ENCODE assay signal across 18 mouse cellular contexts in the genomic region with DNA sequence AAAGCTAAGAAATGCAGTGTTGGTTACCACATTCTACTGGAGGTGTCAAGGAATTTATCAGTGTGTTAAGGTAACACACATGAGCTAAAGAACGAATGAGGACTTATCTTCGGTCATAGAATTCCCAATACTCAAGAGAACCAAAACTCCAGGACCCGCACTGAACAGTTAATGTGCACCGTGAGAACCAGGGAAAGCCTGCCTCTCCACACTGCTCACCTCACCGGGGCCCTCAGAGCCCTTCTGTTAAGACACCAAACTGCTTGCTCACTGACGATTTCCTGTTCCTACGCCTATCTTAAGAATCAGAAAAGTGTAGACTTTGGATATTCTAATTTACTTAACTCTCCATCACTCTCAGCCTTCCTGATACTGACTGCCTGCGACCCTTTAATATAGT.
DNase-seq lines count a peak whose midpoint lies in the region; ATAC-seq and TF ChIP-seq lines count a peak whose summit lies in the region.
"Had no signal": no experiment of that assay in that cellular context is flagged by ENCODE, and none has a peak within 500 bp of the region (broad histone marks: within the 10 kb centered on the region; RNA-seq: fewer than 3 reads in every experiment).

No protein-coding gene starts in this region.

- no peak for TF ChIP-seq CTCF in hindbrain, postnatal 0 days (IDR thresholded peaks at IDR 0.05; ENCODE audit: low read depth)

- H3K4me3 ChIP-seq in hindbrain, embryonic 12.5 days = no peak overlapping the region
- no peak overlapping the region for H3K4me3 ChIP-seq in hindbrain, postnatal 0 days (ENCODE audit: low read length)
- H3K4me3 ChIP-seq in neural tube, embryonic 12.5 days = no peak overlapping the region
- H3K4me3 ChIP-seq: embryonic facial prominence, embryonic 10.5 days; embryonic facial prominence, embryonic 12.5 days; forebrain, embryonic 13.5 days; forebrain, embryonic 15.5 days had no signal

- ATAC-seq in hindbrain, embryonic 12.5 days (ENCODE audit: low FRiP score) = 0 out of 2 replicates have a peak, but pooled peaks have one; percentile 46
- no peak for ATAC-seq in hindbrain, postnatal 0 days
- 0 out of 2 replicates have a peak, but pooled peaks have one; percentile 25 for ATAC-seq in neural tube, embryonic 12.5 days (ENCODE audit: low FRiP score, low read depth)
- ATAC-seq: activated CD4-positive, CD25-positive, alpha-beta regulatory T cell, adult 4 months; forebrain, embryonic 13.5 days; forebrain, embryonic 15.5 days; forebrain, postnatal 0 days had no signal

- H3K9me3 ChIP-seq in hindbrain, embryonic 12.5 days (replicated peaks) = no peaks in the 10 kb centered on the region
- no peaks in the 10 kb centered on the region for H3K9me3 ChIP-seq in hindbrain, postnatal 0 days (ENCODE audit: low read length)
- no peaks in the 10 kb centered on the region for H3K9me3 ChIP-seq in neural tube, embryonic 12.5 days
- H3K9me3 ChIP-seq: embryonic facial prominence, embryonic 10.5 days; embryonic facial prominence, embryonic 12.5 days; forebrain, embryonic 13.5 days; forebrain, embryonic 15.5 days had no signal

- H3K4me2 ChIP-seq in hindbrain, embryonic 12.5 days (replicated peaks) = no peak overlapping the region
- no peak overlapping the region for H3K4me2 ChIP-seq in hindbrain, postnatal 0 days (ENCODE audit: low read depth, low read length)
- no peak overlapping the region for H3K4me2 ChIP-seq in neural tube, embryonic 12.5 days (replicated peaks)
- H3K4me2 ChIP-seq: embryonic facial prominence, embryonic 12.5 days; forebrain, embryonic 13.5 days; forebrain, embryonic 15.5 days had no signal

- no peak overlapping the region for H3K9ac ChIP-seq in hindbrain, embryonic 12.5 days
- no peak overlapping the region for H3K9ac ChIP-seq in hindbrain, postnatal 0 days (replicated peaks; ENCODE audit: low read length)
- H3K9ac ChIP-seq in neural tube, embryonic 12.5 days = no peak overlapping the region
- H3K9ac ChIP-seq: embryonic facial prominence, embryonic 12.5 days; forebrain, embryonic 13.5 days; forebrain, embryonic 15.5 days; forebrain, postnatal 0 days had no signal

- H3K27me3 ChIP-seq in hindbrain, embryonic 12.5 days = no peaks in the 10 kb centered on the region
- no peaks in the 10 kb centered on the region for H3K27me3 ChIP-seq in hindbrain, postnatal 0 days (ENCODE audit: insufficient read depth, low read length)
- H3K27me3 ChIP-seq in neural tube, embryonic 12.5 days (replicated peaks) = no peaks in the 10 kb centered on the region
- H3K27me3 ChIP-seq: embryonic facial prominence, embryonic 12.5 days; forebrain, embryonic 13.5 days; forebrain, embryonic 15.5 days had no signal

- no peaks in the 10 kb centered on the region for H3K4me1 ChIP-seq in hindbrain, embryonic 12.5 days
- 0 out of 2 replicates have a peak, but pooled peaks cover 6% of the 10 kb centered on the region for H3K4me1 ChIP-seq in hindbrain, postnatal 0 days (ENCODE audit: insufficient read depth, low read length)
- no peaks in the 10 kb centered on the region for H3K4me1 ChIP-seq in neural tube, embryonic 12.5 days
- H3K4me1 ChIP-seq: embryonic facial prominence, embryonic 10.5 days; embryonic facial prominence, embryonic 12.5 days; forebrain, embryonic 13.5 days; forebrain, embryonic 15.5 days had no signal

- H3K27ac ChIP-seq in hindbrain, embryonic 12.5 days = no peak overlapping the region
- no peak overlapping the region for H3K27ac ChIP-seq in hindbrain, postnatal 0 days
- H3K27ac ChIP-seq in neural tube, embryonic 12.5 days = no peak overlapping the region
- H3K27ac ChIP-seq: embryonic facial prominence, embryonic 10.5 days; embryonic facial prominence, embryonic 12.5 days; forebrain, embryonic 13.5 days; forebrain, embryonic 15.5 days had no signal

- intact Hi-C loops in left cerebral cortex, postnatal 10 days (cut with DNase I) = no loop called here

- WGBS in hindbrain, embryonic 12.5 days = 72% methylated on average over 8 of the region's 8 CpGs
- WGBS in hindbrain, postnatal 0 days = 77% methylated on average over 8 of the region's 8 CpGs
- WGBS in neural tube, embryonic 12.5 days = 63% methylated on average over 8 of the region's 8 CpGs

- H3K36me3 ChIP-seq in hindbrain, embryonic 12.5 days = no peaks in the 10 kb centered on the region
- H3K36me3 ChIP-seq in hindbrain, postnatal 0 days (ENCODE audit: insufficient read depth, low read length) = no peaks in the 10 kb centered on the region
- no peaks in the 10 kb centered on the region for H3K36me3 ChIP-seq in neural tube, embryonic 12.5 days
- H3K36me3 ChIP-seq: embryonic facial prominence, embryonic 10.5 days; embryonic facial prominence, embryonic 12.5 days; forebrain, embryonic 15.5 days had no signal

- DNase-seq in hindbrain, postnatal 0 days (ENCODE audit: low spot score) = no peak
- no peak for DNase-seq in neural tube, embryonic 10.5 days (ENCODE audit: extremely low spot score, low spot score)
- DNase-seq in left cerebral cortex, postnatal 10 days (ENCODE audit: extremely low spot score in 1 of 2, low spot score in 2 of 2) = no peak
- DNase-seq: adrenal gland, adult 8-10 months; adrenal gland, postnatal 14 days; adrenal gland, postnatal 36 days; cerebellum, adult 11-12 months; cerebellum, adult 2 months; cerebellum, adult 9-10 months; cerebellum, postnatal 25 days; forebrain, postnatal 0 days had no signal
